Comparison of ENCODE assay signal across 7 mouse cellular contexts in genomic region chr12:85176846-85177523, GRCm38 (mm10). TPM values are rescaled to one million over a fixed set of nuclear protein-coding genes. Genes with fewer than 3 reads are reported as not detected.
DNase-seq lines count a peak whose midpoint lies in the region; ATAC-seq lines count a peak whose summit lies in the region.

No protein-coding gene starts in this region.

- H3K9me3 ChIP-seq in forebrain, embryonic 16.5 days (ENCODE audit: control insufficient read depth, low read length), result no peaks in the 10 kb centered on the region
- H3K9me3 ChIP-seq in intestine, embryonic 16.5 days (ENCODE audit: control insufficient read depth, low read length), result no peaks in the 10 kb centered on the region
- no peaks in the 10 kb centered on the region for H3K9me3 ChIP-seq in lung, embryonic 15.5 days
- H3K9me3 ChIP-seq in neural tube, embryonic 15.5 days (replicated peaks), result no peaks in the 10 kb centered on the region

- no peak overlapping the region for H3K27ac ChIP-seq in forebrain, embryonic 16.5 days (ENCODE audit: low read length)
- H3K27ac ChIP-seq in intestine, embryonic 16.5 days (ENCODE audit: low read length), result peak overlapping the region; percentile 35; the same call in 1 of the 2 replicates
- H3K27ac ChIP-seq in lung, embryonic 15.5 days, result peak overlapping the region; percentile 74
- no peak overlapping the region for H3K27ac ChIP-seq in neural tube, embryonic 15.5 days (replicated peaks)

- H3K4me2 ChIP-seq in forebrain, embryonic 16.5 days (ENCODE audit: low read length), result peak overlapping the region; percentile 67
- peak overlapping the region; percentile 88 for H3K4me2 ChIP-seq in intestine, embryonic 16.5 days (ENCODE audit: low read depth, low read length)
- peak overlapping the region; percentile 80 for H3K4me2 ChIP-seq in lung, embryonic 15.5 days
- peak overlapping the region; percentile 75 for H3K4me2 ChIP-seq in neural tube, embryonic 15.5 days

- peaks cover 43% of the 10 kb centered on the region for H3K4me1 ChIP-seq in forebrain, embryonic 16.5 days (replicated peaks; ENCODE audit: control insufficient read depth, insufficient read depth, low read length)
- peaks cover 46% of the 10 kb centered on the region for H3K4me1 ChIP-seq in intestine, embryonic 16.5 days (ENCODE audit: control insufficient read depth, insufficient read depth, low read length)
- H3K4me1 ChIP-seq in lung, embryonic 15.5 days, result peaks cover 64% of the 10 kb centered on the region
- H3K4me1 ChIP-seq in neural tube, embryonic 15.5 days, result peaks cover 42% of the 10 kb centered on the region

- 0 out of 2 replicates have a peak, but pooled peaks have one; percentile 34 for ATAC-seq in forebrain, embryonic 16.5 days
- peak; percentile 76 for ATAC-seq in intestine, embryonic 16.5 days
- peak; percentile 49; the same call in 1 of the 2 replicates for ATAC-seq in lung, embryonic 15.5 days (ENCODE audit: borderline replicate concordance, extremely low read depth, low FRiP score, low TSS enrichment)
- no peak for ATAC-seq in neural tube, embryonic 15.5 days (ENCODE audit: low FRiP score)
- no peak for ATAC-seq in cerebellum, adult (ENCODE audit: insufficient number of reproducible peaks, low FRiP score, low TSS enrichment)

- no peaks in the 10 kb centered on the region for H3K36me3 ChIP-seq in forebrain, embryonic 16.5 days (ENCODE audit: control insufficient read depth, insufficient read depth)
- H3K36me3 ChIP-seq in intestine, embryonic 16.5 days (ENCODE audit: control insufficient read depth, insufficient read depth, low read length), result no peaks in the 10 kb centered on the region
- no peaks in the 10 kb centered on the region for H3K36me3 ChIP-seq in lung, embryonic 15.5 days
- no peaks in the 10 kb centered on the region for H3K36me3 ChIP-seq in neural tube, embryonic 15.5 days

- H3K4me3 ChIP-seq in forebrain, embryonic 16.5 days (replicated peaks; ENCODE audit: low read length), result peak overlapping the region; percentile 29
- peak overlapping the region; percentile 50 for H3K4me3 ChIP-seq in intestine, embryonic 16.5 days (ENCODE audit: low read length)
- peak overlapping the region; percentile 39 for H3K4me3 ChIP-seq in lung, embryonic 15.5 days
- peak overlapping the region; percentile 35 for H3K4me3 ChIP-seq in neural tube, embryonic 15.5 days (replicated peaks)

- no peaks in the 10 kb centered on the region for H3K27me3 ChIP-seq in forebrain, embryonic 16.5 days (replicated peaks; ENCODE audit: control insufficient read depth, insufficient read depth, low read length)
- no peaks in the 10 kb centered on the region for H3K27me3 ChIP-seq in intestine, embryonic 16.5 days (replicated peaks; ENCODE audit: control insufficient read depth, insufficient read depth, low read length)
- no peaks in the 10 kb centered on the region for H3K27me3 ChIP-seq in lung, embryonic 15.5 days
- H3K27me3 ChIP-seq in neural tube, embryonic 15.5 days (replicated peaks), result peaks cover 17% of the 10 kb centered on the region

- WGBS in forebrain, embryonic 16.5 days, result 3% methylated on average over 32 of the region's 32 CpGs
- WGBS in intestine, embryonic 16.5 days, result 3% methylated on average over 32 of the region's 32 CpGs
- 2% methylated on average over 32 of the region's 32 CpGs for WGBS in lung, embryonic 15.5 days
- 5% methylated on average over 32 of the region's 32 CpGs for WGBS in neural tube, embryonic 15.5 days

- H3K9ac ChIP-seq in forebrain, embryonic 16.5 days (replicated peaks; ENCODE audit: low read depth, low read length), result peak overlapping the region; percentile 45
- H3K9ac ChIP-seq in intestine, embryonic 16.5 days (ENCODE audit: low read depth, low read length), result peak overlapping the region; percentile 66
- peak overlapping the region; percentile 40 for H3K9ac ChIP-seq in lung, embryonic 15.5 days
- H3K9ac ChIP-seq in neural tube, embryonic 15.5 days (replicated peaks), result peak overlapping the region; percentile 32; the same call in 1 of the 2 replicates

- DNase-seq in ES-CJ7 (ENCODE audit: low read depth, low spot score), result peak; percentile 38
- DNase-seq in adrenal gland, postnatal 25 days, result peak; percentile 51

RNA-seq across cellular contexts. Expression of gene Pgf, which starts 0.6 kb away (rescaled TPM):
- 1.4 and 1.8 TPM in 2 replicates for total RNA-seq in adrenal gland, postnatal 25 days (2021)
- polyA plus RNA-seq in forebrain, embryonic 16.5 days (2015; fragmentation: Nextera tagmentation; extraction: Ambion mirVana), result 5.5 and 7.2 TPM in 2 replicates
- polyA plus RNA-seq in intestine, embryonic 16.5 days (2015; fragmentation: Nextera tagmentation; extraction: Ambion mirVana), result 12.4 and 14.0 TPM in 2 replicates
- polyA plus RNA-seq in lung, embryonic 15.5 days (2015; fragmentation: Nextera tagmentation; extraction: Ambion mirVana), result 10.8 and 12.7 TPM in 2 replicates
- polyA plus RNA-seq in neural tube, embryonic 15.5 days (2015; fragmentation: Nextera tagmentation; extraction: Ambion mirVana), result 9.5 and 11.1 TPM in 2 replicates

RNA-seq across cellular contexts. Expression of gene Rps6kl1, which starts 25.9 kb away (rescaled TPM):
- total RNA-seq in adrenal gland, postnatal 25 days (2021), result 1.0 and 1.1 TPM in 2 replicates
- polyA plus RNA-seq in forebrain, embryonic 16.5 days (2015; fragmentation: Nextera tagmentation; extraction: Ambion mirVana), result 23.7 and 30.8 TPM in 2 replicates
- 2.4 TPM in 2 replicates for polyA plus RNA-seq in intestine, embryonic 16.5 days (2015; fragmentation: Nextera tagmentation; extraction: Ambion mirVana)
- 1.1 and 1.4 TPM in 2 replicates for polyA plus RNA-seq in lung, embryonic 15.5 days (2015; fragmentation: Nextera tagmentation; extraction: Ambion mirVana)
- polyA plus RNA-seq in neural tube, embryonic 15.5 days (2015; fragmentation: Nextera tagmentation; extraction: Ambion mirVana), result 31.0 and 37.0 TPM in 2 replicates

RNA-seq across cellular contexts. Expression of gene Eif2b2, which starts 42.3 kb away (rescaled TPM):
- total RNA-seq in adrenal gland, postnatal 25 days (2021), result 68.0 and 83.9 TPM in 2 replicates
- polyA plus RNA-seq in forebrain, embryonic 16.5 days (2015; fragmentation: Nextera tagmentation; extraction: Ambion mirVana), result 76.9 and 86.3 TPM in 2 replicates
- 67.6 and 74.8 TPM in 2 replicates for polyA plus RNA-seq in intestine, embryonic 16.5 days (2015; fragmentation: Nextera tagmentation; extraction: Ambion mirVana)
- 88.2 and 94.9 TPM in 2 replicates for polyA plus RNA-seq in lung, embryonic 15.5 days (2015; fragmentation: Nextera tagmentation; extraction: Ambion mirVana)
- 74.5 and 85.5 TPM in 2 replicates for polyA plus RNA-seq in neural tube, embryonic 15.5 days (2015; fragmentation: Nextera tagmentation; extraction: Ambion mirVana)

Comparison
In these comparisons a context has a peak if more than half of its experiments do, and no peak if none do; other contexts are left out.
1. ATAC-seq: peak in forebrain, embryonic 16.5 days (single experiment), intestine, embryonic 16.5 days (single experiment) and lung, embryonic 15.5 days (single experiment); none in neural tube, embryonic 15.5 days (single experiment) and cerebellum, adult (single experiment).
2. H3K27ac ChIP-seq: peak in intestine, embryonic 16.5 days (single experiment) and lung, embryonic 15.5 days (single experiment); none in forebrain, embryonic 16.5 days (single experiment) and neural tube, embryonic 15.5 days (single experiment).
3. Peak in every context shown above with its lines, with median percentiles within 50 percentile points of each other: H3K4me2 ChIP-seq, H3K4me3 ChIP-seq and H3K9ac ChIP-seq.